Mouse (Mus musculus) cortical plate, adult 2 months (tissue): ENCODE measurements at regions not wholly inside any gene's neighbourhood (a gene's known extent, or its start where the extent isn't known, plus 50 kb on each side); places are given as distances from the start of the nearest gene placed in this dataset.

Experiments used
- CTCF ChIP-seq: fragments of 200-500 bp; IDR thresholded peaks from 2 replicates; pipeline ENCODE4 v1.5.1; 2011; ENCODE audit warnings: mild to moderate bottlenecking, control low read depth, low read length; ENCODE audit not compliant: insufficient read depth; ENCODE audit errors: extremely low read depth
- POLR2A ChIP-seq: fragments of 200-500 bp; IDR thresholded peaks from 2 replicates; pipeline ENCODE4 v1.6.1; 2011; ENCODE audit warnings: mild to moderate bottlenecking, low read length, control low read depth; ENCODE audit not compliant: insufficient read depth; ENCODE audit errors: extremely low read depth

GRCm38 (mm10) chr17:48776502-48776902, 155.7 kb upstream of the Lrfn2 start:
- TF ChIP-seq POLR2A (no peak), CTCF (no peak)
